Mouse (Mus musculus): ENCODE measurements at regions not wholly inside any gene's neighbourhood (a gene's known extent, or its start where the extent isn't known, plus 50 kb on each side); places are given as distances from the start of the nearest gene placed in this dataset.

- no peak for DNase-seq
- intact Hi-C loops (cut with DNase I): no loop called here
Measured at GRCm38 (mm10) chr3:101163160-101163990, 53.3 kb upstream of the Ptgfrn start.

GRCm38 (mm10) chr3:101162536-101163159 lies 52.6 kb upstream of the Ptgfrn start:
- intact Hi-C loops (cut with DNase I): no loop called here
- DNase-seq: no peak

GRCm38 (mm10) chr3:101161941-101162531 lies 52.0 kb upstream of the Ptgfrn start:
- intact Hi-C loops (cut with DNase I): no loop called here
- peak; percentile 60 to 66 for DNase-seq

GRCm38 (mm10) chr3:101161421-101161940 lies 51.4 kb upstream of the Ptgfrn start:
- intact Hi-C loops (cut with DNase I): no loop called here
- DNase-seq: no peak

Data from gastrocnemius, postnatal 36 days (tissue).